Mouse (Mus musculus) embryo, embryonic 11 days (tissue): ENCODE results near the gene Islr2.

ENCODE experiments used
- DNase-seq: peaks from one replicate; pipeline ENCODE4 v3.0.0-alpha.2; 2015

Islr2 gene

GRCm38 (mm10) chr9:58196610-58197567 lies 7.2 kb downstream of the Islr2 start:
- DNase-seq, result peak; percentile 34

GRCm38 (mm10) chr9:58196141-58196540 lies 8.0 kb downstream of the Islr2 start:
- no peak for DNase-seq

GRCm38 (mm10) chr9:58195671-58196070 lies 8.4 kb downstream of the Islr2 start:
- no peak for DNase-seq

GRCm38 (mm10) chr9:58194222-58194621 lies 9.9 kb downstream of the Islr2 start:
- DNase-seq, result no peak

GRCm38 (mm10) chr9:58184456-58184855 lies 19.7 kb downstream of the Islr2 start:
- no peak for DNase-seq

- DNase-seq, result no peak
Observed at GRCm38 (mm10) chr9:58179390-58179789, 24.7 kb downstream of the Islr2 start.

- DNase-seq, result no peak
Observed at GRCm38 (mm10) chr9:58177165-58177564, 27.0 kb downstream of the Islr2 start.

- peak; percentile 56 for DNase-seq
Observed at GRCm38 (mm10) chr9:58175745-58176487, 28.2 kb downstream of the Islr2 start.

GRCm38 (mm10) chr9:58174818-58175251 lies 29.3 kb downstream of the Islr2 start:
- peak; percentile 50 for DNase-seq

- no peak for DNase-seq
Observed at GRCm38 (mm10) chr9:58172863-58173262, 31.3 kb downstream of the Islr2 start.

GRCm38 (mm10) chr9:58169426-58169825 lies 34.7 kb downstream of the Islr2 start:
- no peak for DNase-seq

GRCm38 (mm10) chr9:58168880-58169279 lies 35.2 kb downstream of the Islr2 start:
- DNase-seq, result peak; percentile 36

- DNase-seq, result no peak
Observed at GRCm38 (mm10) chr9:58165779-58166178, 38.3 kb downstream of the Islr2 start.

- no peak for DNase-seq
Observed at GRCm38 (mm10) chr9:58163146-58163545, 41.0 kb downstream of the Islr2 start.

- DNase-seq, result no peak
Observed at GRCm38 (mm10) chr9:58162173-58162572, 41.9 kb downstream of the Islr2 start.

GRCm38 (mm10) chr9:58160315-58160714 lies 43.8 kb downstream of the Islr2 start:
- DNase-seq, result no peak

GRCm38 (mm10) chr9:58159855-58160254 lies 44.3 kb downstream of the Islr2 start:
- DNase-seq, result no peak

GRCm38 (mm10) chr9:58158541-58159311 lies 45.4 kb downstream of the Islr2 start:
- DNase-seq, result peak; percentile 79

- DNase-seq, result no peak
Observed at GRCm38 (mm10) chr9:58157838-58158237, 46.3 kb downstream of the Islr2 start.

- no peak for DNase-seq
Observed at GRCm38 (mm10) chr9:58156819-58157560, 47.1 kb downstream of the Islr2 start.

GRCm38 (mm10) chr9:58155366-58155765 lies 48.8 kb downstream of the Islr2 start:
- DNase-seq, result peak; percentile 49

GRCm38 (mm10) chr9:58153095-58153494 lies 51.0 kb downstream of the Islr2 start:
- DNase-seq, result no peak
